15 mouse cellular contexts compared by ENCODE assay signal in genomic region chr3:142345235-142346125, GRCm38 (mm10). TPM values are rescaled to one million over a fixed set of nuclear protein-coding genes. Genes with fewer than 3 reads are reported as not detected.
DNase-seq lines count a peak whose midpoint lies in the region; TF ChIP-seq lines count a peak whose summit lies in the region.
"Had no signal": no experiment of that assay in that cellular context is flagged by ENCODE, and none has a peak within 500 bp of the region (broad histone marks: within the 10 kb centered on the region; RNA-seq: fewer than 3 reads in every experiment).

No protein-coding gene starts in this region.

- TF ChIP-seq CTCF in gastrocnemius, adult 2 months (IDR thresholded peaks at IDR 0.05), result no peak
- TF ChIP-seq CTCF in layer of hippocampus, adult 2 months (conservative IDR thresholded peaks at IDR 0.05), result no peak

- DNase-seq in gastrocnemius, adult 2 months, result peak; percentile 42
- no peak for DNase-seq in gastrocnemius, postnatal 14 days
- no peak for DNase-seq in layer of hippocampus, adult 2 months (ENCODE audit: low spot score in 2 of 2)
- no peak for DNase-seq in layer of hippocampus, adult 11-12 months (ENCODE audit: low spot score)
- peak; percentile 80 for DNase-seq in NIH3T3 (ENCODE audit: low read depth)
- DNase-seq in skeletal muscle tissue, adult 2 months (ENCODE audit: low read depth, low spot score), result peak; percentile 32
- no peak for DNase-seq in neural tube, embryonic 10.5 days (ENCODE audit: extremely low spot score, low spot score)
- no peak for DNase-seq in cerebellum, adult 8-10 months
- DNase-seq: cerebellum, adult 18-20 months; embryo, embryonic 11 days; lung, embryonic 14.5 days had no signal

- peak overlapping the region; percentile 72 for H3K27ac ChIP-seq in gastrocnemius, adult 2 months
- H3K27ac ChIP-seq in layer of hippocampus, adult 2 months, result peak overlapping the region; percentile 52
- H3K27ac ChIP-seq: forebrain, embryonic 12.5 days; heart, embryonic 10.5 days; hindbrain, embryonic 15.5 days; limb, embryonic 13.5 days had no signal

- H3K4me3 ChIP-seq in gastrocnemius, adult 2 months, result no peak overlapping the region
- no peak overlapping the region for H3K4me3 ChIP-seq in layer of hippocampus, adult 2 months
- H3K4me3 ChIP-seq: forebrain, embryonic 12.5 days; heart, embryonic 10.5 days; hindbrain, embryonic 15.5 days; limb, embryonic 13.5 days had no signal

- intact Hi-C loops in gastrocnemius, adult 2 months (cut with DNase I), result no loop called here
- intact Hi-C loops in gastrocnemius, postnatal 14 days (cut with DNase I; ENCODE audit: low total_unique reads), result no loop called here

RNA-seq across cellular contexts. Expression of gene Pdlim5, which starts 50.0 kb away (rescaled TPM):
- total RNA-seq in gastrocnemius, adult 2 months (2021), result 100 to 1,000 TPM; 585 to 709 TPM
- total RNA-seq in gastrocnemius, postnatal 14 days (2021), result 100 to 1,000 TPM; 452 to 543 TPM
- total RNA-seq in layer of hippocampus, adult 2 months (2021), result 10 to 100 TPM; 22.9 to 31.3 TPM

Comparison
In these comparisons a context has a peak if more than half of its experiments do, and no peak if none do; other contexts are left out.
1. DNase-seq: peak in gastrocnemius, adult 2 months (single experiment), NIH3T3 (single experiment) and skeletal muscle tissue, adult 2 months (single experiment); none in gastrocnemius, postnatal 14 days (single experiment), layer of hippocampus, adult 2 months (0 of 2), layer of hippocampus, adult 11-12 months (single experiment), neural tube, embryonic 10.5 days (single experiment) and cerebellum, adult 8-10 months (single experiment).
2. RNA of gene Pdlim5, which starts 50.0 kb away (total RNA-seq): 585 to 709 TPM in gastrocnemius, adult 2 months and 452 to 543 TPM in gastrocnemius, postnatal 14 days; 22.9 to 31.3 TPM in layer of hippocampus, adult 2 months; every median in the first group is over 10 times any median in the second.